Mouse (Mus musculus) left cerebral cortex, postnatal 25 days (tissue): ENCODE data around the gene Ecpas. TPM values are rescaled to one million over a fixed set of nuclear protein-coding genes. Genes with fewer than 3 reads are reported as not detected.
A peak's percentile ranks its signal among the peaks of the same experiment; 100 is the strongest.

Experiments
- DNase-seq, 2 experiments: peaks; one replicate each; pipeline ENCODE4 v3.0.0; 2022; ENCODE audit warnings: low spot score in 2 of 2, mixed read lengths in 1 of 2
- intact Hi-C: fragments of 180-260 bp; cut with DNase I; formaldehyde crosslinking; loops from one replicate; pipeline ENCODE4 v1.15.1; 2025
- total RNA-seq, 2 experiments: library from RNA; stranded (reverse); gene quantifications; 2 replicates each; pipeline ENCODE4 v1.2.3; 2021

Gene Ecpas
- total RNA-seq, 2 experiments from 2014 or later, result 123 to 137 TPM

DNA sequence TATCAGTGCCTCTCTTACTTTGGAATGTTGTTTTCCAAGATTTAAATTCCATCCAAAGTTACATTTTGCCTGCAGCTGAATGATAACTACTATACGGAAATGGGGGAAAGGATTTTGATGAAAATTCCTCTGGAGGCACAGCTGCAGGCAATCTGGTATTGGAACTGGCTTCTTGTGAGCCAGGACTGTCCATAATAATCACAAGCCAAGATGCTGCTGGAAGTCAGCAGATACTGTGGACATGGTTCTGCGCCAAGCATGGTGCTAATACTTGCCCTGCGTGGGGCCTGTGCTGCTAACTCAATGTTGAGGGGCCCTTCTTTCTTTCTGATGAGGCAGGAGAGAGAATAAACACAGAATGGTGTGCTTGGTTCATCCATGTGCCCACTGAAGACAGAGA is 149.1 kb downstream of the Ecpas start:
- intact Hi-C loops, result no loop called here
- DNase-seq, result no peak

DNA sequence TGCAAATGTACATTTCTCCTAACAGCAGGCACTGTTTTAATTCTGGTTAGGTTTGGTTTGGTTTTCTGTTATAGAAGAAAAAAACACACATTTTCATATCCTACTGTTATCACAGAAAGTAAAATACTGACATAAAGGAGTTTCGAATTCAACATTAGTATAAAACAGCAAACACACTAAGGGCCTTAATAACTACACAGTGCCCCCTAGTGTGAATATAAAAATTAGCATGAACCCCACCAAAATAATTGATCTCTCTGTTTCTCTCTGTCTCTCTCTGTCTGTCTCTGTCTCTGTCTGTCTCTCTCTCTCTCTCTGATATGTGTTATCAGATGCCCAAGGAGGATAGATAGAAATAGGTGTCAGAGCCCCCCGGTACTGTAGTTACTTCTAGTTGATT is 163.0 kb downstream of the Ecpas start:
- intact Hi-C loops, result loop anchor here (1.0 to 5.0 kb wide), 3 partner anchors 197 to 483 kb away; partner anchors contain the start of gene Lpar1
- peak in 1 of 2 experiments; percentile 17 for DNase-seq

DNA sequence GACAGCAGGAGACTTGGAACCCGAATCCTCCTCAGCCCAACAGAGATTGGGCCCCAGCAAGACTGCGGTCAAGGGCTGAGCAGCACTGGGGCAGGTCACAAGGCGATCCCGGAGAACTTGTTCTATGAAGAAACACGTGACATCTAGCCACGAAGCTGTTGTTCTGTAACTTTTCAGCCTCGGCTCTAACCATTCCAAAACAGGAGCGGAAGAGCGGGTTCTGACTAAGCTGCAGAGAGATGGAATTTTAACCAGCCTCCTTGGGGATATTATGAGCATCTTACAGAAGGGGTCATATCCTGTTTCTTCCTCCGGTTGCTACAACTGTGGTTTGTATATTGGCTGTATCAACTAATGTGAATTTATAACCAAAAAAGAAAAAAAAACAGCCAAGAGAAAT is 163.4 kb downstream of the Ecpas start:
- no peak for DNase-seq

More for the DNA sequence above, 163.4 kb downstream of the Ecpas start:
- intact Hi-C loops, result loop anchor here (1.0 to 5.0 kb wide), 3 partner anchors 197 to 483 kb away; partner anchors contain the start of gene Lpar1

Other genes starting within 250 kb of the Ecpas start
- under 1 TPM; 0.14 to 0.23 TPM for gene Olfr267, start 125.0 kb downstream of the Ecpas start, total RNA-seq
- 10 to 100 TPM; 40.1 to 42.0 TPM for gene Zkscan16, start 30.9 kb upstream of the Ecpas start, total RNA-seq
- gene Ptgr1, start 74.4 kb upstream of the Ecpas start, total RNA-seq, result 1 to 10 TPM; 1.5 to 1.8 TPM
- gene Dnajc25, start 82.3 kb upstream of the Ecpas start, total RNA-seq, result 1 to 10 TPM; 4.8 to 4.9 TPM
- gene Gm20503, start 90.5 kb upstream of the Ecpas start, total RNA-seq, result 1 to 10 TPM; 1.5 to 2.4 TPM
- gene Gng10, start 122.3 kb upstream of the Ecpas start, total RNA-seq, result 10 to 100 TPM; 75.6 to 77.4 TPM
- gene AI481877, start 226.2 kb upstream of the Ecpas start, total RNA-seq, result not detected